Mouse (Mus musculus): Measurements from ENCODE around the gene Inka1. TPM values are rescaled to one million over a fixed set of nuclear protein-coding genes. Genes with fewer than 3 reads are reported as not detected.
A peak's percentile ranks its signal among the peaks of the same experiment; 100 is the strongest.

Gene Inka1
- total RNA-seq (2012; rRNA removed) (25.8 and 28.0 TPM in 2 replicates), total RNA-seq (2014; rRNA removed) (18.9 and 25.2 TPM in 2 replicates), polyA plus RNA-seq (2012; ENCODE audit: insufficient read length, low read depth) (23.5 and 30.2 TPM in 2 replicates)

- H3K27ac ChIP-seq (ENCODE audit: insufficient read depth, low read depth), result peak within 1 kb of the TSS; percentile 78
- peaks cover 25 to 53% of the 10 kb centered on the region in 2 experiments for H3K4me1 ChIP-seq (ENCODE audit: control insufficient read depth in 1 of 2, insufficient read depth in 2 of 2)
- H3K36me3 ChIP-seq (replicated peaks in 1 of 2; ENCODE audit: control insufficient read depth in 1 of 2, insufficient read depth in 1 of 2, low read length in 1 of 2), result peaks cover 38 to 44% of the 10 kb centered on the region in 2 experiments
- no peaks in the 10 kb centered on the region for H3K9me3 ChIP-seq (replicated peaks; ENCODE audit: low read length)
- peak; percentile 83 for DNase-seq (ENCODE audit: extremely low read depth)
- H3K79me2 ChIP-seq (replicated peaks; ENCODE audit: control insufficient read depth, extremely low read depth, insufficient read depth, poor library complexity, severe bottlenecking), result no peaks in the 10 kb centered on the region
- H3K27me3 ChIP-seq (replicated peaks), result no peaks in the 10 kb centered on the region
- H3K4me2 ChIP-seq (ENCODE audit: insufficient read depth, low read depth, poor library complexity, severe bottlenecking), result peak within 1 kb of the TSS; percentile 90
- dilution Hi-C loops (cut with MboI; ENCODE audit: extremely low pct_ligation_motif_present, extremely low pct_unique_long_range_greater_than_20kb, low sequenced_read_pairs), result no loop called here
- in situ Hi-C loops (cut with MboI; ENCODE audit: low pct_ligation_motif_present, low pct_unique_long_range_greater_than_20kb, low sequenced_read_pairs), result no loop called here
- H3K4me3 ChIP-seq (replicated peaks in 1 of 3; ENCODE audit: low read depth in 2 of 3, low read length in 2 of 3, poor library complexity in 1 of 3), result peak within 1 kb of the TSS; percentile 72 to 92 (median 81)
- peak within 1 kb of the TSS; percentile 69 for H3K9ac ChIP-seq (ENCODE audit: insufficient read depth, low read depth)
- TF ChIP-seq KAT2A (IDR thresholded peaks at IDR 0.05; ENCODE audit: insufficient replicate concordance, low read length) (no peak), NRF1 (IDR thresholded peaks at IDR 0.05; ENCODE audit: low read depth, low read length) (no peak), USF2 (conservative IDR thresholded peaks at IDR 0.05; ENCODE audit: low read depth, low read length) (no peak), ZMIZ1 (IDR thresholded peaks at IDR 0.05; ENCODE audit: low read depth, low read length) (peak; percentile 54), NELFE (IDR thresholded peaks at IDR 0.05; ENCODE audit: low read depth, low read length) (peak; percentile 68), HCFC1 (IDR thresholded peaks at IDR 0.05; ENCODE audit: low read depth, low read length) (peak; percentile 46), TCF12 (IDR thresholded peaks at IDR 0.05; ENCODE audit: low read depth, low read length) (peak; percentile 80), USF1 (IDR thresholded peaks at IDR 0.05; ENCODE audit: low read depth, low read length) (no peak), BHLHE40 (IDR thresholded peaks at IDR 0.05; ENCODE audit: low read depth, low read length) (peak; percentile 85), PAX5 (IDR thresholded peaks at IDR 0.05; ENCODE audit: low read length) (no peak), CHD2 (IDR thresholded peaks at IDR 0.05; ENCODE audit: low read length) (no peak), EP300 (IDR thresholded peaks at IDR 0.05; ENCODE audit: low read length) (peak; percentile 25; the same call in 1 of the 2 replicates), ETS1 (conservative IDR thresholded peaks at IDR 0.05; ENCODE audit: low read depth, low read length) (peak; percentile 63; the same call in 1 of the 2 replicates), POLR2AphosphoS2 (IDR thresholded peaks at IDR 0.05; ENCODE audit: low read depth, low read length) (peak; percentile 76; the same call in 1 of the 2 replicates), TBP (conservative IDR thresholded peaks at IDR 0.05; ENCODE audit: low read depth, low read length) (0 out of 2 replicates have a peak, but pooled peaks have one; percentile 1), MYC (IDR thresholded peaks at IDR 0.05; ENCODE audit: low read depth, low read length) (peak; percentile 79; the same call in 1 of the 2 replicates), IRF4 (IDR thresholded peaks at IDR 0.05; ENCODE audit: low read depth, low read length) (peak; percentile 73), ZNF384 (IDR thresholded peaks at IDR 0.05; ENCODE audit: low read depth, low read length) (no peak), MXI1 (IDR thresholded peaks at IDR 0.05; ENCODE audit: low read depth, low read length) (peak; percentile 92), ZC3H11A (IDR thresholded peaks at IDR 0.05; ENCODE audit: low read depth, low read length) (no peak), RAD21 (IDR thresholded peaks at IDR 0.05; ENCODE audit: low read depth, low read length) (no peak; the same call in none of the 2 replicates), GABPA (IDR thresholded peaks at IDR 0.05; ENCODE audit: insufficient replicate concordance, low read depth, low read length) (no peak), CHD1 (IDR thresholded peaks at IDR 0.05; ENCODE audit: low read depth, low read length) (peak; percentile 98), MAFK (IDR thresholded peaks at IDR 0.05; ENCODE audit: insufficient replicate concordance, low read length) (no peak), MAZ (IDR thresholded peaks at IDR 0.05; ENCODE audit: low read depth, low read length) (peak; percentile 88), MEF2A (IDR thresholded peaks at IDR 0.05; ENCODE audit: borderline replicate concordance, low read depth, low read length) (peak; percentile 70), CTCF (conservative IDR thresholded peaks at IDR 0.05 in 1 of 2, IDR thresholded peaks at IDR 0.05 in 1 of 2; ENCODE audit: low read depth in 2 of 2, low read length in 2 of 2) (peak in 1 of 2 experiments; percentile 51; a peak in 2 of 4 replicates), E2F4 (IDR thresholded peaks at IDR 0.05; ENCODE audit: insufficient replicate concordance, low read depth, low read length) (no peak), ZKSCAN1 (IDR thresholded peaks at IDR 0.05; ENCODE audit: borderline replicate concordance, low read depth, low read length) (no peak), SMC3 (IDR thresholded peaks at IDR 0.05; ENCODE audit: low read depth, low read length) (peak; percentile 39), MAX (IDR thresholded peaks at IDR 0.05; ENCODE audit: low read length) (peak; percentile 90), SIN3A (IDR thresholded peaks at IDR 0.05; ENCODE audit: low read length) (peak; percentile 90), JUN (IDR thresholded peaks at IDR 0.05; ENCODE audit: insufficient read depth, low read depth, low read length) (no peak), POLR2A (IDR thresholded peaks at IDR 0.05; ENCODE audit: low read depth, low read length) (peak; percentile 74), JUND (conservative IDR thresholded peaks at IDR 0.05; ENCODE audit: low read depth, low read length) (no peak), UBTF (IDR thresholded peaks at IDR 0.05; ENCODE audit: low read depth, low read length) (peak; percentile 92), ELF1 (IDR thresholded peaks at IDR 0.05; ENCODE audit: low read depth, low read length) (peak; percentile 73)
Observed at GRCm38 (mm10) chr9:107985131-107986119, at the start of gene Inka1. Inka1 (minus strand) TSS chr9:107985879.

Data from CH12.LX (cell line).